Mouse (Mus musculus): ENCODE measurements at regions not wholly inside any gene's neighbourhood (a gene's known extent, or its start where the extent isn't known, plus 50 kb on each side); places are given as distances from the start of the nearest gene placed in this dataset.
A peak's percentile ranks its signal among the peaks of the same experiment; 100 is the strongest.
"Not testable (repeated sequence)": the region's sequence is repeated elsewhere in the genome, so short reads cannot be mapped to it uniquely, and the experiment has no call there.

GRCm38 (mm10) chr1:78588036-78588435, 69.6 kb upstream of the Acsl3 start:
- 0 out of 2 replicates have a peak, but pooled peaks cover 3% of the 10 kb centered on the region for H3K4me1 ChIP-seq (replicated peaks; ENCODE audit: low read depth, low read length)
- no peaks in the 10 kb centered on the region for H3K9me3 ChIP-seq (ENCODE audit: low read length)
- H3K36me3 ChIP-seq (ENCODE audit: insufficient read depth, low read length): no peaks in the 10 kb centered on the region
- TF ChIP-seq CTCF (conservative IDR thresholded peaks at IDR 0.05; ENCODE audit: low read length): no peak
- TF ChIP-seq NANOG (IDR thresholded peaks at IDR 0.05; ENCODE audit: borderline replicate concordance, low read length): no peak
- TF ChIP-seq POU5F1 (IDR thresholded peaks at IDR 0.05; ENCODE audit: borderline replicate concordance, low read length): no peak
- H3K27me3 ChIP-seq (ENCODE audit: insufficient read depth, low read length): no peaks in the 10 kb centered on the region
- no peak overlapping the region for H3K4me3 ChIP-seq (replicated peaks; ENCODE audit: low read length)

- not testable (repeated sequence) for H3K9me3 ChIP-seq (ENCODE audit: low read length); H3K36me3 ChIP-seq (ENCODE audit: insufficient read depth, low read length); H3K4me3 ChIP-seq (replicated peaks; ENCODE audit: low read length); H3K4me1 ChIP-seq (replicated peaks; ENCODE audit: low read depth, low read length); H3K27me3 ChIP-seq (ENCODE audit: insufficient read depth, low read length)
These were observed 69.0 kb upstream of the Acsl3 start for GRCm38 (mm10) chr1:78588660-78589059.

GRCm38 (mm10) chr1:78590558-78590957, 67.1 kb upstream of the Acsl3 start:
- Histone ChIP-seq H3K27me3 (ENCODE audit: insufficient read depth, low read length) (no peaks in the 10 kb centered on the region), H3K36me3 (ENCODE audit: insufficient read depth, low read length) (no peaks in the 10 kb centered on the region), H3K9me3 (ENCODE audit: low read length) (no peaks in the 10 kb centered on the region), H3K4me1 (replicated peaks; ENCODE audit: low read depth, low read length) (peaks cover 11% of the 10 kb centered on the region), H3K4me3 (replicated peaks; ENCODE audit: low read length) (no peak overlapping the region)
- TF ChIP-seq NANOG (IDR thresholded peaks at IDR 0.05; ENCODE audit: borderline replicate concordance, low read length) (no peak), CTCF (conservative IDR thresholded peaks at IDR 0.05; ENCODE audit: low read length) (no peak), POU5F1 (IDR thresholded peaks at IDR 0.05; ENCODE audit: borderline replicate concordance, low read length) (no peak)

- TF ChIP-seq NANOG (IDR thresholded peaks at IDR 0.05; ENCODE audit: borderline replicate concordance, low read length) (no peak), CTCF (conservative IDR thresholded peaks at IDR 0.05; ENCODE audit: low read length) (no peak), POU5F1 (IDR thresholded peaks at IDR 0.05; ENCODE audit: borderline replicate concordance, low read length) (no peak)
- Histone ChIP-seq H3K4me3 (replicated peaks; ENCODE audit: low read length) (peak overlapping the region; percentile 45), H3K36me3 (ENCODE audit: insufficient read depth, low read length) (no peaks in the 10 kb centered on the region), H3K4me1 (replicated peaks; ENCODE audit: low read depth, low read length) (peaks cover 17% of the 10 kb centered on the region), H3K27me3 (ENCODE audit: insufficient read depth, low read length) (no peaks in the 10 kb centered on the region), H3K9me3 (ENCODE audit: low read length) (no peaks in the 10 kb centered on the region)
These were observed 63.5 kb upstream of the Acsl3 start for GRCm38 (mm10) chr1:78593927-78594641.

GRCm38 (mm10) chr1:78595521-78596139, 62.0 kb upstream of the Acsl3 start:
- H3K27me3 ChIP-seq (ENCODE audit: insufficient read depth, low read length): no peaks in the 10 kb centered on the region
- H3K4me1 ChIP-seq (replicated peaks; ENCODE audit: low read depth, low read length): peaks cover 29% of the 10 kb centered on the region
- no peak for TF ChIP-seq POU5F1 (IDR thresholded peaks at IDR 0.05; ENCODE audit: borderline replicate concordance, low read length)
- no peak for TF ChIP-seq CTCF (conservative IDR thresholded peaks at IDR 0.05; ENCODE audit: low read length)
- no peak for TF ChIP-seq NANOG (IDR thresholded peaks at IDR 0.05; ENCODE audit: borderline replicate concordance, low read length)
- no peaks in the 10 kb centered on the region for H3K36me3 ChIP-seq (ENCODE audit: insufficient read depth, low read length)
- H3K9me3 ChIP-seq (ENCODE audit: low read length): peaks cover 6% of the 10 kb centered on the region
- no peak overlapping the region for H3K4me3 ChIP-seq (replicated peaks; ENCODE audit: low read length)

GRCm38 (mm10) chr1:78598561-78598960, 59.1 kb upstream of the Acsl3 start:
- Histone ChIP-seq H3K36me3 (ENCODE audit: insufficient read depth, low read length) (no peaks in the 10 kb centered on the region), H3K4me3 (replicated peaks; ENCODE audit: low read length) (no peak overlapping the region), H3K4me1 (replicated peaks; ENCODE audit: low read depth, low read length) (peaks cover 55% of the 10 kb centered on the region), H3K9me3 (ENCODE audit: low read length) (peaks cover 7% of the 10 kb centered on the region), H3K27me3 (ENCODE audit: insufficient read depth, low read length) (no peaks in the 10 kb centered on the region)
- TF ChIP-seq NANOG (IDR thresholded peaks at IDR 0.05; ENCODE audit: borderline replicate concordance, low read length): no peak
- no peak for TF ChIP-seq POU5F1 (IDR thresholded peaks at IDR 0.05; ENCODE audit: borderline replicate concordance, low read length)
- no peak for TF ChIP-seq CTCF (conservative IDR thresholded peaks at IDR 0.05; ENCODE audit: low read length)

GRCm38 (mm10) chr1:78600666-78601065, 57.0 kb upstream of the Acsl3 start:
- TF ChIP-seq POU5F1 (IDR thresholded peaks at IDR 0.05; ENCODE audit: borderline replicate concordance, low read length) (no peak), CTCF (conservative IDR thresholded peaks at IDR 0.05; ENCODE audit: low read length) (no peak), NANOG (IDR thresholded peaks at IDR 0.05; ENCODE audit: borderline replicate concordance, low read length) (no peak)
- H3K36me3 ChIP-seq (ENCODE audit: insufficient read depth, low read length): no peaks in the 10 kb centered on the region
- peaks cover 61% of the 10 kb centered on the region for H3K4me1 ChIP-seq (replicated peaks; ENCODE audit: low read depth, low read length)

GRCm38 (mm10) chr1:78601568-78601967, 56.1 kb upstream of the Acsl3 start:
- Histone ChIP-seq H3K36me3 (ENCODE audit: insufficient read depth, low read length) (no peaks in the 10 kb centered on the region), H3K4me1 (replicated peaks; ENCODE audit: low read depth, low read length) (peaks cover 64% of the 10 kb centered on the region)

More at GRCm38 (mm10) chr1:78600666-78601065, 57.0 kb upstream of the Acsl3 start:
- Histone ChIP-seq H3K9me3 (ENCODE audit: low read length) (peaks cover 7% of the 10 kb centered on the region), H3K27me3 (ENCODE audit: insufficient read depth, low read length) (no peaks in the 10 kb centered on the region), H3K4me3 (replicated peaks; ENCODE audit: low read length) (no peak overlapping the region)

GRCm38 (mm10) chr1:78602039-78602438, 55.6 kb upstream of the Acsl3 start:
- TF ChIP-seq CTCF (conservative IDR thresholded peaks at IDR 0.05; ENCODE audit: low read length): no peak
- no peak for TF ChIP-seq POU5F1 (IDR thresholded peaks at IDR 0.05; ENCODE audit: borderline replicate concordance, low read length)
- TF ChIP-seq NANOG (IDR thresholded peaks at IDR 0.05; ENCODE audit: borderline replicate concordance, low read length): no peak
- Histone ChIP-seq H3K27me3 (ENCODE audit: insufficient read depth, low read length) (no peaks in the 10 kb centered on the region), H3K4me3 (replicated peaks; ENCODE audit: low read length) (no peak overlapping the region), H3K36me3 (ENCODE audit: insufficient read depth, low read length) (no peaks in the 10 kb centered on the region), H3K4me1 (replicated peaks; ENCODE audit: low read depth, low read length) (peaks cover 64% of the 10 kb centered on the region), H3K9me3 (ENCODE audit: low read length) (peaks cover 7% of the 10 kb centered on the region)

More at GRCm38 (mm10) chr1:78601568-78601967, 56.1 kb upstream of the Acsl3 start:
- no peak for TF ChIP-seq CTCF (conservative IDR thresholded peaks at IDR 0.05; ENCODE audit: low read length)
- TF ChIP-seq NANOG (IDR thresholded peaks at IDR 0.05; ENCODE audit: borderline replicate concordance, low read length): peak; percentile 55; the same call in 1 of the 2 replicates
- no peak overlapping the region for H3K4me3 ChIP-seq (replicated peaks; ENCODE audit: low read length)
- no peaks in the 10 kb centered on the region for H3K27me3 ChIP-seq (ENCODE audit: insufficient read depth, low read length)
- peaks cover 7% of the 10 kb centered on the region for H3K9me3 ChIP-seq (ENCODE audit: low read length)
